Mouse (Mus musculus): ENCODE results near the gene Mesp1. TPM values are rescaled to one million over a fixed set of nuclear protein-coding genes. Genes with fewer than 3 reads are reported as not detected.
"Not testable (repeated sequence)": the region's sequence is repeated elsewhere in the genome, so short reads cannot be mapped to it uniquely, and the experiment has no call there.

Gene Mesp1
- polyA plus RNA-seq, 1 experiment from 2014 or later: not detected

- not testable (repeated sequence) for H3K4me2 ChIP-seq; H3K27ac ChIP-seq; H3K9me3 ChIP-seq (replicated peaks); H3K4me3 ChIP-seq (replicated peaks); H3K36me3 ChIP-seq; DNase-seq; H3K9ac ChIP-seq
- Histone ChIP-seq H3K27me3 (peaks cover 64% of the 10 kb centered on the region), H3K4me1 (replicated peaks) (peaks cover 12% of the 10 kb centered on the region)
- WGBS (ENCODE audit: insufficient replicate concordance): 34% methylated on average over 2 of the region's 2 CpGs
- peak; percentile 43; the same call in 1 of the 2 replicates for ATAC-seq (ENCODE audit: low read depth)
Observed at GRCm38 (mm10) chr7:79789812-79790211, 3.8 kb downstream of the Mesp1 start.

GRCm38 (mm10) chr7:79786295-79786694 is 7.3 kb downstream of the Mesp1 start:
- H3K27me3 ChIP-seq: peaks cover 29% of the 10 kb centered on the region
- H3K9ac ChIP-seq: no peak overlapping the region
- 0 out of 2 replicates have a peak, but pooled peaks cover 10% of the 10 kb centered on the region for H3K4me1 ChIP-seq (replicated peaks)
- H3K36me3 ChIP-seq: no peaks in the 10 kb centered on the region
- DNase-seq (peak; percentile 23), ATAC-seq (ENCODE audit: low read depth) (0 out of 2 replicates have a peak, but pooled peaks have one; percentile 12)
- no peaks in the 10 kb centered on the region for H3K9me3 ChIP-seq (replicated peaks)
- H3K27ac ChIP-seq: no peak overlapping the region
- H3K4me3 ChIP-seq (replicated peaks): no peak overlapping the region
- no peak overlapping the region for H3K4me2 ChIP-seq
- WGBS (ENCODE audit: insufficient replicate concordance): 22% methylated on average over 6 of the region's 6 CpGs

- no peak for ATAC-seq (ENCODE audit: low read depth)
- Histone ChIP-seq H3K4me2 (no peak overlapping the region), H3K4me3 (replicated peaks) (no peak overlapping the region), H3K36me3 (no peaks in the 10 kb centered on the region), H3K4me1 (replicated peaks) (0 out of 2 replicates have a peak, but pooled peaks cover 13% of the 10 kb centered on the region), H3K27me3 (peaks cover 5% of the 10 kb centered on the region), H3K27ac (no peak overlapping the region), H3K9ac (no peak overlapping the region), H3K9me3 (replicated peaks) (no peaks in the 10 kb centered on the region)
- no peak for DNase-seq
- 66% methylated on average over 2 of the region's 2 CpGs for WGBS (ENCODE audit: insufficient replicate concordance)
Observed at GRCm38 (mm10) chr7:79782516-79782855, 11.1 kb downstream of the Mesp1 start.

- no peak overlapping the region for H3K9ac ChIP-seq
- WGBS (ENCODE audit: insufficient replicate concordance): 72% methylated on average over 11 of the region's 11 CpGs
- H3K27ac ChIP-seq: no peak overlapping the region
- H3K4me1 ChIP-seq (replicated peaks): 0 out of 2 replicates have a peak, but pooled peaks cover 13% of the 10 kb centered on the region
- no peaks in the 10 kb centered on the region for H3K36me3 ChIP-seq
- no peaks in the 10 kb centered on the region for H3K9me3 ChIP-seq (replicated peaks)
- H3K4me3 ChIP-seq (replicated peaks): no peak overlapping the region
- peaks cover 2% of the 10 kb centered on the region; the same call in 1 of the 2 replicates for H3K27me3 ChIP-seq
- DNase-seq (no peak), ATAC-seq (ENCODE audit: low read depth) (no peak)
- H3K4me2 ChIP-seq: no peak overlapping the region
Observed at GRCm38 (mm10) chr7:79781826-79782515, 11.6 kb downstream of the Mesp1 start.

GRCm38 (mm10) chr7:79780647-79781626 is 12.7 kb downstream of the Mesp1 start:
- H3K27me3 ChIP-seq: no peaks in the 10 kb centered on the region
- DNase-seq: peak; percentile 44
- H3K36me3 ChIP-seq: no peaks in the 10 kb centered on the region
- H3K4me2 ChIP-seq: peak overlapping the region; percentile 57
- H3K4me3 ChIP-seq (replicated peaks): peak overlapping the region; percentile 36
- ATAC-seq (ENCODE audit: low read depth): peak; percentile 70
- 20% methylated on average over 16 of the region's 16 CpGs for WGBS (ENCODE audit: insufficient replicate concordance)
- H3K9ac ChIP-seq: no peak overlapping the region
- 0 out of 2 replicates have a peak, but pooled peaks cover 13% of the 10 kb centered on the region for H3K4me1 ChIP-seq (replicated peaks)
- no peaks in the 10 kb centered on the region for H3K9me3 ChIP-seq (replicated peaks)
- peak overlapping the region; percentile 69 for H3K27ac ChIP-seq

GRCm38 (mm10) chr7:79771561-79772512 is 21.8 kb downstream of the Mesp1 start:
- Histone ChIP-seq H3K9ac (no peak overlapping the region), H3K4me1 (replicated peaks) (no peaks in the 10 kb centered on the region), H3K27ac (no peak overlapping the region), H3K27me3 (no peaks in the 10 kb centered on the region), H3K9me3 (replicated peaks) (no peaks in the 10 kb centered on the region), H3K4me2 (no peak overlapping the region), H3K4me3 (replicated peaks) (no peak overlapping the region), H3K36me3 (no peaks in the 10 kb centered on the region)
- ATAC-seq (ENCODE audit: low read depth) (no peak), DNase-seq (no peak)
- 51% methylated on average over 15 of the region's 15 CpGs for WGBS (ENCODE audit: insufficient replicate concordance)

GRCm38 (mm10) chr7:79769664-79770063 is 23.9 kb downstream of the Mesp1 start:
- no peak overlapping the region for H3K27ac ChIP-seq
- H3K36me3 ChIP-seq: no peaks in the 10 kb centered on the region
- ATAC-seq (ENCODE audit: low read depth) (no peak), DNase-seq (no peak)
- no peaks in the 10 kb centered on the region for H3K4me1 ChIP-seq (replicated peaks)
- WGBS (ENCODE audit: insufficient replicate concordance): 59% methylated on average over 3 of the region's 3 CpGs
- H3K9me3 ChIP-seq (replicated peaks): no peaks in the 10 kb centered on the region
- no peaks in the 10 kb centered on the region for H3K27me3 ChIP-seq
- no peak overlapping the region for H3K4me3 ChIP-seq (replicated peaks)
- H3K9ac ChIP-seq: no peak overlapping the region
- H3K4me2 ChIP-seq: no peak overlapping the region

GRCm38 (mm10) chr7:79765991-79766390 is 27.6 kb downstream of the Mesp1 start:
- Histone ChIP-seq H3K9ac (no peak overlapping the region), H3K27me3 (no peaks in the 10 kb centered on the region), H3K4me2 (no peak overlapping the region), H3K36me3 (no peaks in the 10 kb centered on the region), H3K9me3 (replicated peaks) (no peaks in the 10 kb centered on the region), H3K27ac (no peak overlapping the region), H3K4me3 (replicated peaks) (no peak overlapping the region), H3K4me1 (replicated peaks) (no peaks in the 10 kb centered on the region)
- ATAC-seq (ENCODE audit: low read depth): no peak
- no peak for DNase-seq
- 25% methylated on average over 1 of the region's 1 CpGs for WGBS (ENCODE audit: insufficient replicate concordance)

- ATAC-seq (ENCODE audit: low read depth) (no peak), DNase-seq (no peak)
Observed at GRCm38 (mm10) chr7:79762106-79762505, 31.5 kb downstream of the Mesp1 start.

GRCm38 (mm10) chr7:79761124-79761876 is 32.3 kb downstream of the Mesp1 start:
- 53% methylated on average over 5 of the region's 5 CpGs for WGBS (ENCODE audit: insufficient replicate concordance)
- Histone ChIP-seq H3K27ac (no peak overlapping the region), H3K36me3 (no peaks in the 10 kb centered on the region), H3K4me2 (no peak overlapping the region), H3K9ac (no peak overlapping the region), H3K9me3 (replicated peaks) (no peaks in the 10 kb centered on the region), H3K4me3 (replicated peaks) (no peak overlapping the region), H3K4me1 (replicated peaks) (no peaks in the 10 kb centered on the region), H3K27me3 (no peaks in the 10 kb centered on the region)
- DNase-seq: no peak
- no peak for ATAC-seq (ENCODE audit: low read depth)

More at GRCm38 (mm10) chr7:79762106-79762505, 31.5 kb downstream of the Mesp1 start:
- Histone ChIP-seq H3K4me2 (no peak overlapping the region), H3K27me3 (no peaks in the 10 kb centered on the region), H3K27ac (no peak overlapping the region), H3K36me3 (no peaks in the 10 kb centered on the region), H3K4me3 (replicated peaks) (no peak overlapping the region), H3K9me3 (replicated peaks) (no peaks in the 10 kb centered on the region), H3K4me1 (replicated peaks) (no peaks in the 10 kb centered on the region), H3K9ac (no peak overlapping the region)
- WGBS (ENCODE audit: insufficient replicate concordance): 50% methylated on average over 8 of the region's 8 CpGs
